Mouse (Mus musculus) heart, adult 11 months (tissue): ENCODE measurements around the gene Rab6b.
A peak's percentile ranks its signal among the peaks of the same experiment; 100 is the strongest.
"Not testable (repeated sequence)": the region's sequence is repeated elsewhere in the genome, so short reads cannot be mapped to it uniquely, and the experiment has no call there.

Experiments
- DNase-seq: peaks from one replicate; pipeline ENCODE4 v3.0.0; 2022

The Rab6b gene

GRCm38 (mm10) chr9:103146257-103146656, 34.7 kb downstream of the Rab6b start:
- DNase-seq, result no peak

- no peak for DNase-seq
Measured at GRCm38 (mm10) chr9:103146703-103147102, 35.1 kb downstream of the Rab6b start.

GRCm38 (mm10) chr9:103147103-103147502, 35.5 kb downstream of the Rab6b start:
- DNase-seq, result no peak

- DNase-seq, result no peak
Measured at GRCm38 (mm10) chr9:103149074-103149799, 37.6 kb downstream of the Rab6b start.

- DNase-seq, result no peak
Measured at GRCm38 (mm10) chr9:103153286-103153685, 41.7 kb downstream of the Rab6b start.

GRCm38 (mm10) chr9:103154568-103154967, 43.0 kb downstream of the Rab6b start:
- DNase-seq, result no peak

GRCm38 (mm10) chr9:103155158-103155557, 43.6 kb downstream of the Rab6b start:
- DNase-seq, result not testable (repeated sequence)

GRCm38 (mm10) chr9:103163806-103164205, 52.2 kb downstream of the Rab6b start:
- DNase-seq, result no peak

GRCm38 (mm10) chr9:103168046-103168445, 56.5 kb downstream of the Rab6b start:
- no peak for DNase-seq

GRCm38 (mm10) chr9:103168771-103169170, 57.2 kb downstream of the Rab6b start:
- DNase-seq, result no peak

GRCm38 (mm10) chr9:103174771-103175519, 63.4 kb downstream of the Rab6b start:
- no peak for DNase-seq

- no peak for DNase-seq
Measured at GRCm38 (mm10) chr9:103175692-103176091, 64.1 kb downstream of the Rab6b start.

GRCm38 (mm10) chr9:103180303-103180702, 68.7 kb downstream of the Rab6b start:
- peak; percentile 97 for DNase-seq

- DNase-seq, result peak; percentile 98
Measured at GRCm38 (mm10) chr9:103180807-103181565, 69.4 kb downstream of the Rab6b start.

GRCm38 (mm10) chr9:103181886-103182285, 70.3 kb downstream of the Rab6b start:
- peak; percentile 87 for DNase-seq

GRCm38 (mm10) chr9:103184855-103185254, 73.3 kb downstream of the Rab6b start:
- no peak for DNase-seq

- no peak for DNase-seq
Measured at GRCm38 (mm10) chr9:103185946-103186345, 74.4 kb downstream of the Rab6b start.

- no peak for DNase-seq
Measured at GRCm38 (mm10) chr9:103186747-103187146, 75.2 kb downstream of the Rab6b start.

GRCm38 (mm10) chr9:103188416-103188815, 76.8 kb downstream of the Rab6b start:
- no peak for DNase-seq

GRCm38 (mm10) chr9:103201561-103202260, 90.1 kb downstream of the Rab6b start, which contains the start of gene Srprb:
Srprb (minus strand) TSS chr9:103202137.
- DNase-seq, result peak; percentile 99

- no peak for DNase-seq
Measured at GRCm38 (mm10) chr9:103205786-103206185, 94.2 kb downstream of the Rab6b start.

GRCm38 (mm10) chr9:103207846-103208245, 96.3 kb downstream of the Rab6b start:
- peak; percentile 97 for DNase-seq
